Mouse (Mus musculus): ENCODE results near the gene Gapvd1. TPM values are rescaled to one million over a fixed set of nuclear protein-coding genes. Genes with fewer than 3 reads are reported as not detected.

Gapvd1 gene
- polyA plus RNA-seq, 1 experiment from 2014 or later, result 97.3 TPM

Other genes with a start within 250 kb of the Gapvd1 start
- 842 and 937 TPM in 2 replicates for gene Hspa5, start 16.7 kb upstream of the Gapvd1 start, polyA plus RNA-seq (2015; fragmentation: Nextera tagmentation; extraction: Ambion mirVana)
- gene Rabepk, start 44.7 kb upstream of the Gapvd1 start, polyA plus RNA-seq (2015; fragmentation: Nextera tagmentation; extraction: Ambion mirVana), result 37.8 and 41.4 TPM in 2 replicates
- 93.1 and 93.4 TPM in 2 replicates for gene Fbxw2, start 71.1 kb upstream of the Gapvd1 start, polyA plus RNA-seq (2015; fragmentation: Nextera tagmentation; extraction: Ambion mirVana)
- gene Gm34653, start 77.8 kb upstream of the Gapvd1 start, polyA plus RNA-seq (2015; fragmentation: Nextera tagmentation; extraction: Ambion mirVana), result 0.09 TPM in 1 of 2 replicates, not detected in the other
- 0.09 and 0.26 TPM in 2 replicates for gene Cutal, start 119.2 kb upstream of the Gapvd1 start, polyA plus RNA-seq (2015; fragmentation: Nextera tagmentation; extraction: Ambion mirVana)
- gene Psmd5, start 119.7 kb upstream of the Gapvd1 start, polyA plus RNA-seq (2015; fragmentation: Nextera tagmentation; extraction: Ambion mirVana), result 101 and 102 TPM in 2 replicates
- 1.6 and 2.6 TPM in 2 replicates for gene Phf19, start 158.8 kb upstream of the Gapvd1 start, polyA plus RNA-seq (2015; fragmentation: Nextera tagmentation; extraction: Ambion mirVana)
- gene Traf1, start 206.5 kb upstream of the Gapvd1 start, polyA plus RNA-seq (2015; fragmentation: Nextera tagmentation; extraction: Ambion mirVana), result 3.3 TPM in 2 replicates